In genomic region chr9:44921123-44921468, GRCm38 (mm10) we compare ENCODE assay signal across 8 mouse cellular contexts. TPM values are rescaled to one million over a fixed set of nuclear protein-coding genes. Genes with fewer than 3 reads are reported as not detected.
A peak's percentile ranks its signal among the peaks of the same experiment; 100 is the strongest.
DNase-seq lines count a peak whose midpoint lies in the region; ATAC-seq and TF ChIP-seq lines count a peak whose summit lies in the region.

No protein-coding gene starts in this region.

- under 1% methylated on average over 8 of the region's 8 CpGs for WGBS in forebrain, postnatal 0 days
- under 1% methylated on average over 8 of the region's 8 CpGs for WGBS in liver, adult 2 months
- under 1% methylated on average over 8 of the region's 8 CpGs for WGBS in midbrain, postnatal 0 days

- DNase-seq in adrenal gland, adult 8-10 months, result peak; percentile 60
- DNase-seq in adrenal gland, adult 2 months, result no peak
- DNase-seq in ovary, postnatal 10 days (ENCODE audit: low spot score), result peak; percentile 57
- DNase-seq in ovary, postnatal 36 days (ENCODE audit: low spot score), result no peak
- no peak for DNase-seq in forebrain, postnatal 0 days
- DNase-seq in liver, adult 2 months (ENCODE audit: extremely low read depth, low read depth, low spot score), result no peak
- peak; percentile 83 for DNase-seq in midbrain, postnatal 0 days (ENCODE audit: low spot score)
- DNase-seq in thymus, postnatal 4 days, result no peak

- H3K4me3 ChIP-seq in forebrain, postnatal 0 days (ENCODE audit: low read depth, low read length), result peak overlapping the region; percentile 93
- H3K4me3 ChIP-seq in liver, adult 2 months (ENCODE audit: insufficient read depth, low read depth, low read length), result peak overlapping the region; percentile 61
- H3K4me3 ChIP-seq in midbrain, postnatal 0 days (ENCODE audit: low read depth, low read length), result peak overlapping the region; percentile 93

- H3K4me1 ChIP-seq in forebrain, postnatal 0 days (ENCODE audit: insufficient read depth), result peaks cover 6% of the 10 kb centered on the region
- peaks cover 7% of the 10 kb centered on the region for H3K4me1 ChIP-seq in liver, adult 2 months (ENCODE audit: control insufficient read depth, insufficient read depth, low read length)
- no peaks in the 10 kb centered on the region for H3K4me1 ChIP-seq in midbrain, postnatal 0 days (ENCODE audit: insufficient read depth, low read length)

- H3K4me2 ChIP-seq in forebrain, postnatal 0 days (ENCODE audit: low read depth), result peak overlapping the region; percentile 66
- peak overlapping the region; percentile 55 for H3K4me2 ChIP-seq in midbrain, postnatal 0 days (ENCODE audit: low read depth, low read length, poor library complexity, severe bottlenecking)

- no peaks in the 10 kb centered on the region for H3K27me3 ChIP-seq in forebrain, postnatal 0 days (ENCODE audit: insufficient read depth, low read length)
- H3K27me3 ChIP-seq in liver, adult 2 months (ENCODE audit: control insufficient read depth, insufficient read depth, low read length), result no peaks in the 10 kb centered on the region
- no peaks in the 10 kb centered on the region for H3K27me3 ChIP-seq in midbrain, postnatal 0 days (ENCODE audit: insufficient read depth, low read length)

- H3K9me3 ChIP-seq in forebrain, postnatal 0 days (ENCODE audit: low read length), result no peaks in the 10 kb centered on the region
- no peaks in the 10 kb centered on the region for H3K9me3 ChIP-seq in midbrain, postnatal 0 days (ENCODE audit: low read length)

- ATAC-seq in forebrain, postnatal 0 days, result peak; percentile 92
- peak; percentile 90 for ATAC-seq in midbrain, postnatal 0 days (ENCODE audit: low FRiP score)

- H3K79me2 ChIP-seq in liver, adult 2 months (ENCODE audit: control insufficient read depth, insufficient read depth, low read length), result peaks cover 9% of the 10 kb centered on the region

- no peak for TF ChIP-seq CTCF in forebrain, postnatal 0 days (IDR thresholded peaks at IDR 0.05; ENCODE audit: low read depth)
- no peak for TF ChIP-seq CTCF in liver, adult 2 months (IDR thresholded peaks at IDR 0.05; ENCODE audit: low read depth, low read length)
- no peak for TF ChIP-seq CTCF in midbrain, postnatal 0 days (IDR thresholded peaks at IDR 0.05)

- no peak for TF ChIP-seq POLR2A in liver, adult 2 months (IDR thresholded peaks at IDR 0.05; ENCODE audit: extremely low read depth, insufficient read depth, low read length)

- H3K27ac ChIP-seq in forebrain, postnatal 0 days (ENCODE audit: low read depth, low read length), result peak overlapping the region; percentile 94
- H3K27ac ChIP-seq in liver, adult 2 months (replicated peaks; ENCODE audit: insufficient read depth, low read depth, low read length), result peak overlapping the region; percentile 59
- H3K27ac ChIP-seq in midbrain, postnatal 0 days (ENCODE audit: low read depth, low read length), result peak overlapping the region; percentile 90

- H3K36me3 ChIP-seq in forebrain, postnatal 0 days (ENCODE audit: insufficient read depth), result no peaks in the 10 kb centered on the region
- H3K36me3 ChIP-seq in liver, adult 2 months (ENCODE audit: control insufficient read depth, insufficient read depth, low read length), result peaks cover 14% of the 10 kb centered on the region; the same call in 1 of the 2 replicates
- H3K36me3 ChIP-seq in midbrain, postnatal 0 days (ENCODE audit: insufficient read depth, low read length), result no peaks in the 10 kb centered on the region

- H3K9ac ChIP-seq in forebrain, postnatal 0 days, result peak overlapping the region; percentile 85
- H3K9ac ChIP-seq in liver, adult 2 months (ENCODE audit: low read depth, low read length), result peak overlapping the region; percentile 64
- H3K9ac ChIP-seq in midbrain, postnatal 0 days (replicated peaks; ENCODE audit: low read length, poor library complexity, severe bottlenecking), result peak overlapping the region; percentile 96

RNA-seq across cellular contexts. Expression of gene Atp5l, which starts 0.6 kb away (rescaled TPM):
- 100 to 1,000 TPM; 346 to 533 (median 405) TPM for total RNA-seq in adrenal gland, adult 8-10 months (2022)
- 100 to 1,000 TPM; 557 to 696 TPM for total RNA-seq in adrenal gland, adult 2 months (2021)
- polyA plus RNA-seq in adrenal gland, adult 2 months (2012; rRNA removed), result 184 and 248 TPM in 2 replicates
- total RNA-seq in forebrain, postnatal 0 days (2014; rRNA removed), result 216 and 362 TPM in 2 replicates
- polyA plus RNA-seq in forebrain, postnatal 0 days (2015; fragmentation: Nextera tagmentation; extraction: Ambion mirVana), result 859 and 1,152 TPM in 2 replicates
- 572 and 586 TPM in 2 replicates for total RNA-seq in liver, adult 2 months (2014; rRNA removed)
- polyA plus RNA-seq in liver, adult 2 months (2012; rRNA removed), result 230 and 372 TPM in 2 replicates
- total RNA-seq in midbrain, postnatal 0 days (2014; rRNA removed), result 204 and 253 TPM in 2 replicates
- polyA plus RNA-seq in midbrain, postnatal 0 days (2015; fragmentation: Nextera tagmentation; extraction: Ambion mirVana), result 870 and 874 TPM in 2 replicates

RNA-seq across cellular contexts. Expression of gene Kmt2a, which starts 40.0 kb away (rescaled TPM):
- 10 to 100 TPM; 32.5 to 58.2 (median 41.4) TPM for total RNA-seq in adrenal gland, adult 8-10 months (2022)
- total RNA-seq in adrenal gland, adult 2 months (2021), result 10 to 100 TPM; 20.0 to 38.4 TPM
- 12.9 and 19.4 TPM in 2 replicates for polyA plus RNA-seq in adrenal gland, adult 2 months (2012; rRNA removed)
- 14.5 and 18.5 TPM in 2 replicates for total RNA-seq in forebrain, postnatal 0 days (2014; rRNA removed)
- 6.7 and 13.7 TPM in 2 replicates for polyA plus RNA-seq in forebrain, postnatal 0 days (2015; fragmentation: Nextera tagmentation; extraction: Ambion mirVana)
- total RNA-seq in liver, adult 2 months (2014; rRNA removed), result 1.9 and 2.8 TPM in 2 replicates
- 3.9 and 5.3 TPM in 2 replicates for polyA plus RNA-seq in liver, adult 2 months (2012; rRNA removed)
- total RNA-seq in midbrain, postnatal 0 days (2014; rRNA removed), result 27.8 and 28.0 TPM in 2 replicates
- 14.0 and 20.0 TPM in 2 replicates for polyA plus RNA-seq in midbrain, postnatal 0 days (2015; fragmentation: Nextera tagmentation; extraction: Ambion mirVana)

RNA-seq across cellular contexts. Expression of gene Ube4a, which starts 44.3 kb away (rescaled TPM):
- total RNA-seq in adrenal gland, adult 8-10 months (2022), result 100 to 1,000 TPM in 2 of 4 experiments, 10 to 100 TPM in 2; 85.1 to 103 (median 98.7) TPM
- 100 to 1,000 TPM in 1 of 2 experiments, 10 to 100 TPM in 1; 90.8 to 121 TPM for total RNA-seq in adrenal gland, adult 2 months (2021)
- polyA plus RNA-seq in adrenal gland, adult 2 months (2012; rRNA removed), result 4.1 and 6.4 TPM in 2 replicates
- total RNA-seq in forebrain, postnatal 0 days (2014; rRNA removed), result 40.9 and 51.5 TPM in 2 replicates
- 22.6 and 28.9 TPM in 2 replicates for polyA plus RNA-seq in forebrain, postnatal 0 days (2015; fragmentation: Nextera tagmentation; extraction: Ambion mirVana)
- total RNA-seq in liver, adult 2 months (2014; rRNA removed), result 33.6 and 37.0 TPM in 2 replicates
- polyA plus RNA-seq in liver, adult 2 months (2012; rRNA removed), result 11.6 and 11.9 TPM in 2 replicates
- total RNA-seq in midbrain, postnatal 0 days (2014; rRNA removed), result 51.9 and 62.2 TPM in 2 replicates
- 26.4 and 26.7 TPM in 2 replicates for polyA plus RNA-seq in midbrain, postnatal 0 days (2015; fragmentation: Nextera tagmentation; extraction: Ambion mirVana)

RNA-seq across cellular contexts. Expression of gene Cd3g, which starts 59.1 kb away (rescaled TPM):
- total RNA-seq in adrenal gland, adult 8-10 months (2022), result 1 to 10 TPM in 1 of 4 experiments, under 1 TPM in 2, not detected in 1; 0.52 to 1.3 (median 0.59) TPM
- total RNA-seq in adrenal gland, adult 2 months (2021), result 1 to 10 TPM in 1 of 2 experiments, not detected in 1; 1.0 TPM
- 0.21 TPM in 1 of 2 replicates, not detected in the other for polyA plus RNA-seq in adrenal gland, adult 2 months (2012; rRNA removed)
- not detected in 2 replicates for total RNA-seq in forebrain, postnatal 0 days (2014; rRNA removed)
- polyA plus RNA-seq in forebrain, postnatal 0 days (2015; fragmentation: Nextera tagmentation; extraction: Ambion mirVana), result not detected in 2 replicates
- total RNA-seq in liver, adult 2 months (2014; rRNA removed), result 1.1 and 1.6 TPM in 2 replicates
- 0.38 and 0.83 TPM in 2 replicates for polyA plus RNA-seq in liver, adult 2 months (2012; rRNA removed)
- not detected in 2 replicates for total RNA-seq in midbrain, postnatal 0 days (2014; rRNA removed)
- not detected in 2 replicates for polyA plus RNA-seq in midbrain, postnatal 0 days (2015; fragmentation: Nextera tagmentation; extraction: Ambion mirVana)

Comparison
In these comparisons a context has a peak if more than half of its experiments do, and no peak if none do; other contexts are left out.
1. DNase-seq: peak in adrenal gland, adult 8-10 months (single experiment), ovary, postnatal 10 days (single experiment) and midbrain, postnatal 0 days (single experiment); none in adrenal gland, adult 2 months (single experiment), ovary, postnatal 36 days (single experiment), forebrain, postnatal 0 days (single experiment), liver, adult 2 months (single experiment) and thymus, postnatal 4 days (single experiment).
2. Peak in every context shown above with its lines, with median percentiles within 50 percentile points of each other: H3K27ac ChIP-seq, H3K4me3 ChIP-seq and H3K9ac ChIP-seq.